ENCODE assay signal across 26 mouse cellular contexts in genomic region chr19:40667111-40667510, GRCm38 (mm10).
"Had no signal": no experiment of that assay in that cellular context is flagged by ENCODE, and none has a peak within 500 bp of the region (broad histone marks: within the 10 kb centered on the region; RNA-seq: fewer than 3 reads in every experiment).

No protein-coding gene starts in this region.

- H3K4me1 ChIP-seq: kidney, embryonic 15.5 days; limb, embryonic 15.5 days; liver, embryonic 12.5 days had no signal

- H3K27me3 ChIP-seq: heart, embryonic 13.5 days; heart, embryonic 15.5 days; kidney, embryonic 15.5 days; limb, embryonic 13.5 days; limb, embryonic 15.5 days; liver, embryonic 12.5 days had no signal

- H3K9me3 ChIP-seq: heart, embryonic 13.5 days; heart, embryonic 15.5 days; kidney, embryonic 15.5 days; limb, embryonic 13.5 days; limb, embryonic 15.5 days; liver, embryonic 12.5 days had no signal

- H3K27ac ChIP-seq: heart, adult 2 months; heart, embryonic 13.5 days; heart, embryonic 15.5 days; hindbrain, embryonic 14.5 days; kidney, embryonic 15.5 days; kidney, postnatal 0 days; limb, embryonic 13.5 days; limb, embryonic 15.5 days; liver, embryonic 12.5 days; liver, embryonic 14.5 days had no signal

- ATAC-seq: hindbrain, embryonic 16.5 days; inflammation-experienced regulatory T-cells, adult 6 months; intestine, embryonic 16.5 days; liver, embryonic 12.5 days had no signal

- DNase-seq: gastrocnemius, postnatal 10 days; gastrocnemius, postnatal 25 days; heart, adult 2 months; heart, postnatal 14 days; heart, postnatal 36 days; kidney, adult 11 months; kidney, adult 2 months; kidney, adult 9 months; kidney, postnatal 14 days; kidney, postnatal 36 days; layer of hippocampus, adult 9-11 months; layer of hippocampus, postnatal 36 days; left cerebral cortex, postnatal 4 days had no signal

- H3K4me2 ChIP-seq: heart, embryonic 11.5 days; heart, embryonic 13.5 days; heart, embryonic 15.5 days; hindbrain, embryonic 14.5 days; kidney, embryonic 15.5 days; limb, embryonic 13.5 days; limb, embryonic 15.5 days; liver, embryonic 12.5 days had no signal

- H3K36me3 ChIP-seq: heart, embryonic 13.5 days; heart, embryonic 15.5 days; kidney, embryonic 15.5 days; limb, embryonic 13.5 days; limb, embryonic 15.5 days; liver, embryonic 12.5 days had no signal

- H3K4me3 ChIP-seq: heart, adult 2 months; heart, embryonic 13.5 days; heart, embryonic 15.5 days; kidney, embryonic 15.5 days; limb, embryonic 13.5 days; limb, embryonic 15.5 days; liver, embryonic 12.5 days had no signal

- H3K9ac ChIP-seq: heart, embryonic 13.5 days; heart, embryonic 15.5 days; hindbrain, embryonic 14.5 days; kidney, embryonic 15.5 days; limb, embryonic 13.5 days; limb, embryonic 15.5 days; liver, embryonic 12.5 days; liver, embryonic 14.5 days had no signal
